Mouse (Mus musculus): ENCODE results near the gene Gpr137c.

DNA sequence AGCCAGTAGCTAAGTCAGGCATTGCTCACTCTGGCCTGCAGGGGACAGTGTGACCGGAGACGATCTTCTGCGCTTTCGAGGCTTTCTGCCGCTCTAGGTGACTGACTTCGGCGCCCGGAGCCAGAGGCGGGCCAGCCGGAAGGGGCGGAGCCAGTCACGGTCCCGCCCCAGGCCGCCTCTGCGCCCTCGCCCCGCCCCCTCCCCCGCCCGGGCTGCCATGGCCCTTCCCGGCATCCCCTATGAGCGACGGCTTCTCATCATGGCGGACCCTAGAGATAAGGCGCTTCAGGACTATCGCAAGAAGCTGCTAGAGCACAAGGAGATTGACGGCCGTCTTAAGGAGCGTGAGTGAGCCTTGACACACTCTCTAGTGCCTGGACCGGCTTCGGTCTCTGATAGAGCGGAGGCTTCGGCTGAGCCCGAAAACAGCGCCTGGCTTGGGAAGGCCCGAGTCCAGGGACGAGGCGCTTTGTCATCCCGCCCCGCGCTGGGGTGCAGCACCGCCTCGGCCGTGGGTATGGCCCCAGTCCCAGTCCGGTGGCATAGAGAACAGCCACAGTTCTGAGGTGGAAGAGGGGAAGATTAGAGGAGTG lies 110.2 kb downstream of the Gpr137c start, which contains the start of gene Psmc6:
- TF ChIP-seq CTCF (IDR thresholded peaks at IDR 0.05) (peak; percentile 97), EP300 (IDR thresholded peaks at IDR 0.05) (no peak)
